Mouse (Mus musculus) embryo, embryonic 10.5 days (tissue): ENCODE data around the gene Glb1l3.
"Not testable (repeated sequence)": the region's sequence is repeated elsewhere in the genome, so short reads cannot be mapped to it uniquely, and the experiment has no call there.

ENCODE experiments used
- DNase-seq: peaks from one replicate; pipeline ENCODE4 v3.0.0-alpha.2; 2015; ENCODE audit warnings: low spot score

Glb1l3 gene

GRCm38 (mm10) chr9:26860751-26861150 lies at the start of gene Glb1l3:
Glb1l3 (minus strand) TSS chr9:26860890.
- no peak for DNase-seq

DNA sequence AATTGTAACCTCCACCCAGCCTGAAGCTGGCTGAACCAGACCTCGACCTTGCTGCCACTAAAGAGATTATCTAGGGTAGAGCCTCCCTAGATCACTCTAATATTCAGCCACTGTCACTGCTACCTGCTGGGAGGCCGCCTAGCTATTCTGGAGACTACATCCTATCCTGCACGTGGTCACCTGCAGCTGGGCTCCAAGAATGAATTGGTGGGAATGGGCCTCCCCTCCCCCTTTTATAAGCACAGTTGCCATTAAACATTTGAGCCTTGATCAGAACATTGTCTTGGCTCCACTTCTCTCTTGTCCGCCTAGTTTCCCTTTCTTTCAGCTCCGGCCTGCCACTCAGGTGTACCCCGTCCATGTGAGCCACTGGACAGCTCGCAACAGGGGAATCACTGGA lies 9.2 kb upstream of the Glb1l3 start:
- DNase-seq: not testable (repeated sequence)

DNA sequence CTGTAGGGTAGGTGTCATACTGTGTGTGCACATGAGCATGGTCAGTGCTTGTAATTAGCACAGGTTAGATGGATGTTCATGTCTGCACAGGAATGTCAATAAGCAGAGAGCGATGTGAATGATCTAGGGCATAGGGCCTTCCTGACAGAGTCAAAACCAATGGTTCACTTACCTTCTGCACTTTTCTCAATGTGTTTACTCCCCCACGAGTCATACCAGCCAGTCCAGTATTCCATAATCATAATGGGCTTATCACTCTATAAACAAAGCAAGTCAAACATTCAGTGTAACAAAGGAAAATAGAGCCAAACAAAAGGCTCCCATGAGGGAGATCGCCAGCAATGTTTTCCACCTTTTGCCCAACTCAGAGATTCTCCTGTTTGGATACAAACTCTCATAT lies 29.6 kb downstream of the Glb1l3 start:
- no peak for DNase-seq

- no peak for DNase-seq
These were observed 40.7 kb downstream of the Glb1l3 start for GRCm38 (mm10) chr9:26819942-26820341.

DNA sequence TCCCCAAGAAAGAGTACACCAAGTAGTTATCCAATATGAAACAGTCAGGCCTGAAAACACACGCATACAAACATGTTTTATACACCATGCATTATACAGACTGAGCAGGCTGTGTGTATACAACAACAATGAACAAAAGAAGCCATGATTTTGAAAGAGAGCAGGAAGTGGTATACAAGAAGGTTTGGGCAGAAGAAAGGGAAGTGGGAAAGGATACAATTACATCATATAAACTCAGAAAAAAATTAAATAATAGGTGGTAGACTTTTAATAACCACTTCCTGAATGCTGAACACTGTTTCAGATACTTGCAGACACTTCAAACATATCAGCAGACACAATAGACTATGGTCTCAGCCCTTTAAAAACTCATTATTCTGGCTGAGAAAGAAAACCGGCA lies 52.0 kb downstream of the Glb1l3 start:
- no peak for DNase-seq

- DNase-seq: peak; percentile 98
These were observed 54.6 kb downstream of the Glb1l3 start, which contains the start of gene Glb1l2 for GRCm38 (mm10) chr9:26805935-26806666. Glb1l2 (minus strand) TSS chr9:26806468.

DNA sequence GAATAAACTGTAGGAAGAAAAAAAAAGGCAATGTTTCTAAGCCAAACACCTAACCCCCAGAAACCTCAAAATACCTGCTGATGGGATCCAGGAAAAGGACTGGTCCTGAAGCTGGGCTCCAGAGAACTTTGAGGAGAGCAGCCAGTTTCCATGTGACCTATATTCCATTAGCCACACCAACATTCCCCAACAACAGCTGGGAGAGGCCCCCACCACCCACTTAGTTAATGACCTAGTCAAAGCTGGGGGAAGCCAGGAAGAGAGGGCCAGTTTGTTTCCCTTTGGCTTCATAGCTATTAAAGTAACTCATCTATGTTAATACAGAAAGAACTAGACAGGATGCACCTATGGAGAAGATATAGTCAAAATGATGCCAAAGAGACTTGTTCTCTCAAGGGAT lies 56.4 kb downstream of the Glb1l3 start:
- no peak for DNase-seq

GRCm38 (mm10) chr9:26800357-26800756 lies 60.3 kb downstream of the Glb1l3 start:
- no peak for DNase-seq

GRCm38 (mm10) chr9:26798731-26799130 lies 62.0 kb downstream of the Glb1l3 start:
- DNase-seq: no peak

GRCm38 (mm10) chr9:26798205-26798604 lies 62.5 kb downstream of the Glb1l3 start:
- no peak for DNase-seq

- no peak for DNase-seq
These were observed 67.9 kb downstream of the Glb1l3 start for GRCm38 (mm10) chr9:26792829-26793228.

DNA sequence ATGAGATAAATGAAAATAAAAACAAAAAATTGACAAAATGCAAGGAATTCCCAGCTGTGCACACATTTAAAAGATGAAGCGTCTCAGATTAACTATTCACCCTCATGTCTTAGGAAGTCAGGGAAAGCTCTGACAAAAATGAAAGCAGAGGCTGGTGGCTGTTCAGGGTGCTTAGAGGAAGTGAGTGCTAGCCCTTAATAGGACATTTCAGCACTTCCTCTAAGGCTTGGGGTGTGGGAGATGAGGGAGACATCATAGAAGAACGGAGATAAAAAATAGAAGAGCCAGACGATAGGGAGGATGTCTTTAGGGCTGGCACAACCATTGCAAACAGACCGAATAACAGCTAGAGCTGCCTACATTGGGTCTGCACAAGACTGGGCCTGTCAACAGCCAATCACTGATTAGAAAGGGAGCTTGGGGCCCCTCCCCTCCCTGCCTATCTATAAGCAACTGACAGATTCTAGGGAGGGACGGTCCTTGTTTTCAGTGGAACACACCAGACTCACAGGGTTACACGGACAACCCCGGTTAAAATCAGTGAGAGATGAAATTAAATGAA lies 77.2 kb downstream of the Glb1l3 start:
- no peak for DNase-seq

GRCm38 (mm10) chr9:26778421-26778820 lies 82.3 kb downstream of the Glb1l3 start:
- DNase-seq: no peak

DNA sequence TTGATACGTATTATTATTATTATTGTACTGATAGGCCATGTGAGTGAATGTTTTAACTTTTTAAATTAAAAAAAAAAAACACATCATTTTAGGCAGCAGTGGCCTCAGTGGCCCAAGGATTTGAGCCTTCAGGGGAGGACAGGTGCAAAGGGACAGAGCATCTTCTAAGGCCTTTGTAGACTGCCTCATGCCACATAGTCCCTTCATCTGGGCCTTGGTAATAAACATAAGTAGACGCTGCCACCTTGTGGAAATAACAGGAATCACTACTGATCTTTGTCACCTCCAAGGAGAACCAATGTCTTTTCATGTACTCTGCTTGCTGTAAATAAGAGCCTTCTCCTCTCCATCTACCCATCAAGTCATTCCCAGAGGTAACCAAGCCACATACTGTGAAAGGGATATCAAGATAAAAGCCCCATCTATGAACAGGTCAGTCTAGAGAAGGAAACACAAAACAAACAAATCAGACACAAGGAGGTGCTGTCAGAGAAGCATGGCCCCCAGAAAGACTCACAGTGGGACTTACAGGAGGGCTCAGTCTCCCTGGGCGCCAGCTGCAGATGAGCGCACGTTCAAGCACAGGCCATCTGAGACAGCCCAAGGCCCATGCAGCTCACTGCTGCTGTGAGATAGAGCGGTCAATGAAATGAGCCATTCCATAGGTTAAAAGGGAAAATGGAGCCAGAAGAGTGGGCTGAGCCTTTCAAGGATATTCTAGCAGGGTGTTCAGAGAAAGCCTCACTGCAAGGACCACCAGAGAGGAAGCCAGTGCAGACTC lies 84.4 kb downstream of the Glb1l3 start:
- DNase-seq: peak; percentile 82

DNA sequence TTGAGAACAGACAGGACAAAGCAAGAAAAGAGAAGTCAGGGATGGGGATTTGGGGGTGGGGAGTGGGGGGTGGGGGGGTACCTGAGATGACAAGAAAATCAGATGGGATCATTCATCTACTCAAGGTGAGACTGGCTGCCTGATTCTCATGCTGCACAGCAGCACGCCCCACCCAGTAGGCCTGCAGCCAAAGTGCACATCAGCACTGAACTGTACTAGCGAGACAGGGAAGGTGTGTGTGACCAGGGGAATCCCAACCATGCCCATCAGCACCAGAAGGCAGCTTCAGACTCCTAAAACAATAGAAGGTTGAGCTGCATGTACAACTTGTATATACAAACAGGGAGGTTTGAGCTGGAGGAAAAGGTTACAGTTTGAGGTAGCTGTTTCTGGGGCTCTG lies 85.0 kb downstream of the Glb1l3 start:
- DNase-seq: no peak

DNA sequence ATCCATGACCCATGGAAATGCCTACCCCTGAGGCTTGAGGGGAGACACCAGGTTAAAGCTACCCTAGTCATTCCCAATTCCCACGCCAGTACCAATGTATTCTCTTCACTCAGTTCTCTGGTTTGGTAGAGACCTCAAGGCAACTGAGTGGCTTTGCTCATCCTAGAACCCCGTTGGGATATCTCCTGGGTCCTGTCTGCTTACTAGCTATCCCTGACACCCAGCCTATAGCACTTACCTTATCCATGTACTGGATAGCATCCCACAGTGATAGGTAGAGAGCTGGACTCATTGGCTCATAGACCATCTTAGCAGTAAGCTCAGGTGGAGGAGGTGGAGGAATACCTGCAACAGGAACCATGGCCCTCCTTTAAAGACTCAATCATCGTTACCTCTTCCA lies 92.5 kb downstream of the Glb1l3 start:
- no peak for DNase-seq
